Mouse (Mus musculus) spleen, adult 2 months (tissue): ENCODE data around the gene Mn1. TPM values are rescaled to one million over a fixed set of nuclear protein-coding genes. Genes with fewer than 3 reads are reported as not detected.

ENCODE experiments used
- DNase-seq, 2 experiments: peaks; one replicate each; pipeline versions ENCODE4 v3.0.0 to v3.0.0-alpha.2; 2012 to 2021; ENCODE audit warnings: low spot score in 2 of 2, low read depth in 1 of 2
- H3K27ac ChIP-seq: fragments of 200-500 bp; 2 replicates; pipeline ENCODE4 v1.5.1; 2012; ENCODE audit warnings: low read length, inconsistent platforms; ENCODE audit not compliant: insufficient read depth
- H3K27me3 ChIP-seq: fragments of 200-500 bp; 2 replicates; pipeline ENCODE4 v1.6.1; 2012; ENCODE audit warnings: mild to moderate bottlenecking, moderate library complexity, low read length, inconsistent platforms; ENCODE audit not compliant: control insufficient read depth, insufficient read depth
- H3K36me3 ChIP-seq: fragments of 200-500 bp; 2 replicates; pipeline ENCODE4 v1.6.1; 2012; ENCODE audit warnings: mild to moderate bottlenecking, low read length, inconsistent platforms; ENCODE audit not compliant: control insufficient read depth, insufficient read depth
- H3K4me1 ChIP-seq: fragments of 200-500 bp; 2 replicates; pipeline ENCODE4 v1.6.1; 2011; ENCODE audit warnings: inconsistent platforms; ENCODE audit not compliant: control insufficient read depth, insufficient read depth, insufficient read length
- H3K4me3 ChIP-seq: fragments of 200-500 bp; 2 replicates; pipeline ENCODE4 v1.5.1; 2011; ENCODE audit warnings: mild to moderate bottlenecking, inconsistent platforms; ENCODE audit not compliant: insufficient read depth, insufficient read length; ENCODE audit errors: extremely low read depth
- CTCF ChIP-seq: fragments of 200-500 bp; IDR thresholded peaks from 2 replicates; pipeline ENCODE4 v1.5.1; 2011; ENCODE audit warnings: mild to moderate bottlenecking, inconsistent platforms; ENCODE audit not compliant: insufficient read depth, insufficient read length, insufficient replicate concordance; ENCODE audit errors: extremely low read depth
- POLR2A ChIP-seq: fragments of 200-500 bp; IDR thresholded peaks from 2 replicates; pipeline ENCODE4 v1.6.1; 2011; ENCODE audit warnings: low read depth, low read length, inconsistent platforms
- WGBS: fragments of 180-500 bp; shearing (Covaris S2); methylation state at CpG from one replicate; pipeline ENCODE4 v1.1.7; 2018; 5-methylcytosine and 5-hydroxymethylcytosine counted together
- polyA plus RNA-seq: library from polyadenylated mRNA; depleted of rRNA; stranded (reverse); fragments of >200 nt; gene quantifications from 2 replicates; pipeline ENCODE4 v1.2.3, GENCODE M21; 2012

The Mn1 gene
- polyA plus RNA-seq, 1 experiment: 0.79 TPM

DNA sequence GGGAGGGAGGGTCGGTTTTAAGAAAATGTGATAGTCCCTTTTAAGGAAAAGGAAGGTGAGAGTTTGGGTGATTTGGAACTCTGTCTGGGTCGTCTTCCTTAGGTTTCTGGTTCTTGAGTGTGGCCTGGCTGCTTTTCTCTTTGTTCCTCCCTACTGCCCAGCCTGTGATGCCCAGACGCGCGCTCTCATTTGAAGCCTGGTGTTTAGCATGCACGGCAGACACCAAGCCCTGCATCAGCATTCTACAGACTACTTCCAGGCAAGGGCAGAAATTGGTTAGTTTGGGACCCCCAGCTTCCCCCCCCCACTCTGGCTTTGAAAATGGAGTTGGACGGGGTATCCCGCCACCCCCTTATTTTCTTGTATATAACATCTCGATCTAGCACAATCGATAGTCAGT lies 5.8 kb downstream of the Mn1 start:
- Histone ChIP-seq H3K27ac (no peak overlapping the region), H3K4me1 (peaks cover 5% of the 10 kb centered on the region; the same call in 1 of the 2 replicates), H3K36me3 (no peaks in the 10 kb centered on the region), H3K4me3 (no peak overlapping the region), H3K27me3 (peaks cover 20% of the 10 kb centered on the region)
- TF ChIP-seq CTCF (no peak), POLR2A (no peak)
- DNase-seq: no peak
- WGBS: 69% methylated on average over 10 of the region's 10 CpGs

DNA sequence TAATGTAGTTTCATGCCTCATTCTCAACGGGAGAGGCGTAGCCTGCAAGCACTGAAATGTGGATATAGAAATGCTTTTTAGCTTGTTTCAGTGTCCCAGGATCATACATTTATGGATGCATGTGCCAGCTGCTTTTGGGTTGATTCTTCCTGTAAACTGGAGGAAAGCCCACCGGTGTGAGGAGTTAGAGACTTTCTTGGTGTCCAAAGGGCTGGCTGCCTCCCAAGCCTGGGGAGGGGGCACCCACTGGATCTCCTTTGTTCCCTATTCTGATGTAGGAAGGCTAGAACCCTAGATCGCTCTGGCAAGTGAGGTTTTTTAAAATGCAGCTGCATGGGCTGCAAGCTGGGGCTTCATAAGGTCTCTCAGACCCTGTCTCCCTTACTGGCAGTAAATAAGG lies 6.5 kb downstream of the Mn1 start:
- Histone ChIP-seq H3K27me3 (peaks cover 14% of the 10 kb centered on the region), H3K36me3 (no peaks in the 10 kb centered on the region), H3K27ac (no peak overlapping the region), H3K4me1 (no peaks in the 10 kb centered on the region; the same call in 1 of the 2 replicates), H3K4me3 (no peak overlapping the region)
- no peak for TF ChIP-seq CTCF
- TF ChIP-seq POLR2A: no peak
- 79% methylated on average over 4 of the region's 4 CpGs for WGBS
- no peak for DNase-seq

DNA sequence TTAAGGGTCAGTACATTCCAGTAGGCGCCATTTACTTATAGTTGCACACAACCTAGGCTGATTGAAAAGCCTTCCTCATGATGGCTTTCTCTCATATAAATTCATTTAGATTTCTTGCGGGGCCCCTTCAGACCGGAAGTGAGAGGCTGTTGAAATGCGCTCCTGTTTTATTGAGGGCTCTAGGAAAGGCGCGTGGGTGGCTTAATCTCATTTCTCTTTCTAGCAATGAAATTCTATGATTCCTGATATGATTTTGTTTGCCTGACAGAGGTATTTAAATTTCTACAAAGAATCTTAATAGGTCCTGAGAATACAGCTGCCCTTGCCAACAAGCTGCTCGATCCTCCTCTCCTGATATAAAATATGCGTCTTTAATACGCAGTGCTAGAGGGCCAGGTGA lies 8.7 kb downstream of the Mn1 start:
- H3K4me3 ChIP-seq: no peak overlapping the region
- H3K27ac ChIP-seq: no peak overlapping the region
- no peak for DNase-seq
- no peaks in the 10 kb centered on the region for H3K4me1 ChIP-seq
- WGBS: 81% methylated on average over 9 of the region's 9 CpGs
- no peaks in the 10 kb centered on the region for H3K36me3 ChIP-seq
- TF ChIP-seq POLR2A: no peak
- TF ChIP-seq CTCF: no peak
- 0 out of 2 replicates have a peak, but pooled peaks cover 1% of the 10 kb centered on the region for H3K27me3 ChIP-seq

DNA sequence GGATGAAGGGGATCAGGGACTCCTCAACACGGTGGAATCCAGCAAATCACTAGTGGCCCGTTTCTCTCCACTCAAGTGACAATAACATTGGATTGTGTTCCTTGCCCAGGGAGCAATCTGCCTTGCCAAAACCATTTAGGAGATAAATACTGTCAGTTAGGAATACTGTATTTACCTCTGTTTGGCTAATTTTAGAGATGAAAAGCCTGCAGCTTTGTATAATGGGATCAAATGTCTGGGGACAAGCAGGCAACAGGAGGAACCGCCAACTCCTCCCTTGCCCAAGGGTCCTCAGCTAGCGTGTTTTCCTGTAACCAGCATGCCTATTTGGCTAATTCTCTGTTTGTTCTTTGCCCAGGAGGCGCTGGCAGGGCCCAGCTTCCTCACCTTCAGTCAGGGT lies 9.1 kb downstream of the Mn1 start:
- no peak for DNase-seq
- WGBS: 71% methylated on average over 5 of the region's 5 CpGs
- H3K4me3 ChIP-seq: no peak overlapping the region
- no peak for TF ChIP-seq CTCF
- no peak for TF ChIP-seq POLR2A
- no peaks in the 10 kb centered on the region for H3K36me3 ChIP-seq
- H3K4me1 ChIP-seq: no peaks in the 10 kb centered on the region
- H3K27ac ChIP-seq: no peak overlapping the region
- no peaks in the 10 kb centered on the region for H3K27me3 ChIP-seq

DNA sequence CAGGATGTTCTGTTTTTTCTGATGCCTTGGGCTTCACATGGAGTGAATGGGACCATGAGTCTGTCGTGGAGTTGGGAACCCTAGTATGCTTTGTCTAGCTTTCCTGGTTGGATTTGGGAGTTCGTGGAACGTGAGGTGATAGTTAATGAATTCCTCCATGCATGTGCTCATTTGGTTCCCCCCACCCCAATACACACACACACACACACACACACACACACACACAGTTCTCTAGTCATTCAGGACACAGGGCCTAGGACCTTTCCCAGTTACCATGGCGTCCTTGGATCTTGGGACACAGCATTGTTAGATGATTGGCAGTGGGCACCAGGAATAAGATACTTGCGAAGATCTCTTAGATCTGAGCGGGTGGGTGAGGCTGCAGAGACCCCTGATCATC lies 11.7 kb downstream of the Mn1 start:
- DNase-seq: no peak
- no peaks in the 10 kb centered on the region for H3K4me1 ChIP-seq

DNA sequence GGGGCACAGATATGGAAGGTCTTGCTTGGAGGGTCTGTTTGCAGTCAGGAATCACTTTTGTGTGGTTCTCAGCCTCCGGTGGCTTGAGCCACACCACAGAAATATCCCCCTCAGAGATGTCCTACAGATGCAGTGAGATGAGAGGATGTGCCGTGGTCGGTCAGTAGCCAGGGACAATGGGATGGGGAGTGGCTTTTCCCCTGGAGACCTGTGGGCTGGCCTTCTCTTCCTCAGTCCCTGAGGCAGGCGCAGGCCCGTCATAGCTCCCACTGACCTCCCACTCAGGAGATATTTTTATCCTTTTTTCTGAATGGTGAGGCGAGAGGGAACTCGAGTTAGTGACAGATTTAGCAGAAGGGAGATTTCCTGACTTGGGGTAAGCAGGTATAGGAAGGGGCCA lies 12.6 kb downstream of the Mn1 start:
- no peak for DNase-seq
- 70% methylated on average over 7 of the region's 7 CpGs for WGBS

More for the DNA sequence above, 11.7 kb downstream of the Mn1 start:
- no peak overlapping the region for H3K4me3 ChIP-seq
- no peak overlapping the region for H3K27ac ChIP-seq
- no peaks in the 10 kb centered on the region for H3K27me3 ChIP-seq
- TF ChIP-seq POLR2A (no peak), CTCF (no peak)
- no peaks in the 10 kb centered on the region for H3K36me3 ChIP-seq
- 85% methylated on average over 6 of the region's 6 CpGs for WGBS

DNA sequence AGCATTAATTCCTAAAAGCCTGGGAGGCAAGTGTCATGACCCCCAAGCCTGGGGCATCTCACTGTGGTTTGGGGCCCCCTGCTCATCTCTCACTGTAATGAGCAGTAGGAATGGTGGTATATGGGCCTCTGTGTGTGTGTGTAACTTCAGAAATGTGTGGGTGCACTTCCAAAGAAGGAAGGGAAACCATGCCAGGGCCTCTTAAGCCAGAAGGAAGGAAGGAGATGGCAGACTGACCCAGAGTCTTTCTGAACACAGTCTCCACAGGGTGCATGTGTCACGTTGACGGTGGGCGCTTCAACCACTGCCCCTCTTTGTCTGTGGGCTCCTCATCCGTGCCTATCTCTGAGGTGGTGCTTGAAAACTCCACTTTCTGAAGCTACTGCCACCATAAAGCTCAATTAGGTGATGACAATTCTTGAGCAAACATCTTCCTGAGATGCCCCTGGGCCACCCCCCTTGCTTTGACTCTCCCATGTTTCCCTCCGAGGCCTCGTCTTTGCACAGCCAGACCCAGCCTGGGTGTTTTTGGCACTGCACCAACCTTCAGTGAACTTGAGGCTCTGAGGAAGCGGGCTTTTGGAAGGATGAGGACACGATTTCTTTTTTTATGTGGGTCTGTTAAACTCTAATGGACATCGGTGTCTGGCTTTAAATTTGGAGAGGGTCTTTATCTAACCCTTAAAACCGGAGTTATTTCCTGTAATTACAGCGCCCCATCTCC lies 14.0 kb downstream of the Mn1 start:
- Histone ChIP-seq H3K4me1 (no peaks in the 10 kb centered on the region), H3K27me3 (no peaks in the 10 kb centered on the region), H3K4me3 (no peak overlapping the region), H3K36me3 (no peaks in the 10 kb centered on the region), H3K27ac (no peak overlapping the region)
- 61% methylated on average over 11 of the region's 11 CpGs for WGBS
- no peak for DNase-seq
- TF ChIP-seq CTCF (no peak), POLR2A (no peak)

More for the DNA sequence above, 12.6 kb downstream of the Mn1 start:
- H3K27me3 ChIP-seq: no peaks in the 10 kb centered on the region
- no peak overlapping the region for H3K4me3 ChIP-seq
- no peaks in the 10 kb centered on the region for H3K36me3 ChIP-seq
- no peaks in the 10 kb centered on the region for H3K4me1 ChIP-seq
- no peak overlapping the region for H3K27ac ChIP-seq
- TF ChIP-seq POLR2A: no peak
- TF ChIP-seq CTCF: no peak
